Mouse (Mus musculus) cerebellum, adult 11-12 months (tissue): ENCODE measurements at regions not wholly inside any gene's neighbourhood (a gene's known extent, or its start where the extent isn't known, plus 50 kb on each side); places are given as distances from the start of the nearest gene placed in this dataset.

Experiments
- DNase-seq: peaks from one replicate; pipeline ENCODE4 v3.0.0; 2022

DNA sequence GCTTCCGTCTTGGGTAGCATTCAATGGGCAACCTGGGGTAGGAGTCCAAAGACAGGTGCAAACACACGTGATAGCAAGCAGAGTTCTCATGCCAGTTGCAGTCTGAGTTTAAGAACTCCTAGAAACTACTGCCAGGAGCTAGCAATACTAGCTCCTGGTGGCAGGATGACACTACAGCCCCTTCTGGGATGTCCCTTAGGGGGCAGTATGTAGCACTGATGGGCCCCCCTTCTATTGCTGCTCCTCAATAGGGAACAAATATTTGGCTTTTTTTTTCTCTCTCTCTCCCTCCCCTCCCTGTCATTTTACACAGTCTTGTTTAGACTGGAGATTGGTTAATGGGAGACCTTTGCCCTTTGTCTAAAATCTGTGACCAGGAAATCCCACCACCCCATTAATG is 282.2 kb downstream of the Maf start:
- no peak for DNase-seq

GRCm38 (mm10) chr8:115423682-115424081 is 283.9 kb downstream of the Maf start:
- no peak for DNase-seq

DNA sequence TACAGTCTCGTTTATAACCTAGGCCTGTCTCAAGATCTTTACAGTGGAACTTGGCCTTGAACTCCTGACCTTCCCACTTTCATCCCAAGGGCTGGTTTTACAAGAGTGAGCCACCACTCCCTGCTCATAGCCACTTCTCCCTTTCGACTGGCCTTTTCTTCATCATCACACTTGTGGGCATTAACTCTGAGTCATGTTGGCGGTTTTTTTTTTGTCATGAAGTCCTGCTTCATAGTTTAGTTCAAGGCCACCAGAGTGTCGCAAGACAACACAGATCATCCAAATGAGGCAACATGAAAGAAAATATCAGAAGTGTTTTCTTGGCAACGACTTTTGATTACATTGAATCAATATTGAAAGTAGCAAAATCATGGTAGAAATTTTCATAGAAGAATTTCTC is 284.5 kb downstream of the Maf start:
- no peak for DNase-seq

DNA sequence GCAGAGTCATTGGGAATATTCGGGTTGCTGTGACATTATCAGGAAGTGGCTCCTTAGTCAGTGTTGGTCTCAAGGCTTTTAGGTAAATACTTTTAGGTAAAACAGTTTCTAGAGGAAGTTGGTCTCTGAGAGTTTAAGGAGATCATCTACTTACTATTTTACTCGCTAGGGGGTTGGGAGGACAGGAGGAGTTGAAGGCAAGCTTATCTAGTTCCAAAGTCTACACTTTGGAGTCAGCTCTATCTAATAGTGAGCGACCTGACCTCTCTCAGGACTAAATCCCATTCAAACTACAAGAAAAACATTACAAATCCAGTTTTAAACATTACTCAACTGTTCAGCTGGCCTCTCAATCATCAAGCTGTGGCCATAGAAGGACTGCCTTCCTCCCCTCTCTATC is 287.1 kb downstream of the Maf start:
- DNase-seq, result no peak

- no peak for DNase-seq
Measured at GRCm38 (mm10) chr8:115420131-115420530, 287.5 kb downstream of the Maf start.

DNA sequence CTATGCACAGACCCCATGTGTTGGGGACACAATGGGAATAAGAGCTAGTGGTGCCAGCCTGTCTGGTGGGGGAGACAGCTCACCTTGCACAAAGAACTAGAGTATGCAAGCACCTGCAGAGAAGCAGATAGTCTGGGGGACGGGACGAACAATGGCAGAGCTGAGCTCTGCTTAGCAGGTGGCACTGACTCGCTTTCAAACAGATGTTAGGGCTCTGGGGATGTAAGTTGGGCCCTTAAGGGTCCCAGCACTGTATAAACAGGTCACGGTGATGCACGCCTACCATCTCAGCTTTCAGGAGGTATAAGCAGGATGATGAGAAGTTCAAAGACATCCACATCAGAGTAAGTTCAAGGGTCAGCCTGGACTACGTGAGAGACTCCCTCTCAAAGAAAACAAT is 289.5 kb downstream of the Maf start:
- no peak for DNase-seq

GRCm38 (mm10) chr8:115414061-115414473 is 293.5 kb downstream of the Maf start:
- no peak for DNase-seq

DNA sequence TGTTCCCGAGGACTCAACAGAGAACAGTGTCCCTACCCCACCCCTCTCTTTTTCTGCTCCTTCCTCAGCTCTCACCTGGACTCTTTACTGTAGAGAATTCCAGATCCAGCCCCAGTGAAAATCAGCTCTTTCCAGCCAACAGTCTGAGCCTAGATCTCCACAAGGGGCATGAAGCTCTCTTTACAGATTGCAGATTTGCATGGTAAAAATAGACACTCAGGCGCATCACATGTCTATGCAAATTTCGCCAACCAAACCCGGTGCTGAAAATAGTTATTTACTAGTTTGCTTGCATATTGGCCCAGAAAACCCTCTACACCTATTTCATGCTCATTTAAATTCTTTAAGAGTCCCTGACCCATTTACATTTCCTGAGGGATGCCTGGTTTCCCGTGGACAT is 295.8 kb downstream of the Maf start:
- no peak for DNase-seq

- DNase-seq, result no peak
Measured at GRCm38 (mm10) chr8:115411061-115411460, 296.5 kb downstream of the Maf start.

DNA sequence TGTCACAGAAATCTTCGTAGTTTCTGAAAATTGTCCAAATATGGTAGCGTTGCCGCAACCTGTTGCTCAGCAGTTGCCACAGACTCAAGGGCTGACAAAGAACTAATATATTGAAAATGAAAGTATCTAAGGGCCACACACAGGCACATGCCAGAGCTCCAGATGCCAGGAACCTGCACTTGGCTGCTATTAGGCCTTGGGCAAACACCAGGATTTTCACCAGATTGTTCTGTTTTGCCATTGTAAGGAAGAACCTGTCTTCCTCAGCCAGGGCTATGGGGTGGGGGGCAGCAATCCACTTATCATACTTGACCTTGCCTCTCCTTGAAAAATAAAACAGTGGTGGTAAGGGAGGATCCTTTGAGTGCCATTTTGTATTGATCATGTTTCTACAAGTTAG is 297.4 kb downstream of the Maf start:
- DNase-seq, result no peak

DNA sequence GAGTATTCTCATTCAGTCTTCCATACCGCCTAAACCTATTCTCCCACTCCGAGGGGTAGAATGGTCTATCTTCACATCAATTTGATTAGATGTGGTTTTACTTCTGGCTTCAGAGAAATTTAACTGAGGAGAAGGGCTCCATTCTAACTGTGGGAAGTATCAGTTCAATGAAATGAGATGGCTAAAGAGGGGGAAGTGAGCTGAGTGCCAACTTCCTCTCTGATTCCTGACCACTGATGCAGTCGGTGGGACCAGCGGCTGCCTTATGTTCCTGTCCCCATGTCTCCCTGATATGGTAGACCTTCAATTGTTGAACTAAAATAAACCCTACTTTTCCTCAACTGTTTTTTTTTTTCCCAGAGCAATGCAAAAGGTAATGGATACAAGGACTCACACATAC is 300.1 kb downstream of the Maf start:
- DNase-seq, result no peak

DNA sequence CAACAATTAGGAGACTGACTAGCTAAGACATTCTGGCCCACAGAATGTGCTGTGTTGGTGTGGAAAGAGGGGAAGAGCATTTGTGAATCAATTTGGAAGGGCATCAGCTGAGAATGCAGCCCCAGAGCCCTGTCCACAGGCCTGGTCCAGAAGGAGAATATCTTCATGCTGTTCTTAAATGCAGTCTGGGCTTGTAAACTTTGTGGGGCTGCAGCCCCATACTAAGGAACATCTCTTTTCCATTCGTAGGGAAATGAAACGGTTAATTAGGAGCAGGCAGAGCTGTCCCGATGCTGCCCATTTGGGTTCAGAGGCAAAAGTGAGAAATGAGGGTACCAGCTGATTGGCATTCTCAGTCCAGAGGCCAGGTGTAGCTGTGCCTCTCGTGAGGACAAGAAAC is 304.0 kb downstream of the Maf start:
- DNase-seq, result no peak

DNA sequence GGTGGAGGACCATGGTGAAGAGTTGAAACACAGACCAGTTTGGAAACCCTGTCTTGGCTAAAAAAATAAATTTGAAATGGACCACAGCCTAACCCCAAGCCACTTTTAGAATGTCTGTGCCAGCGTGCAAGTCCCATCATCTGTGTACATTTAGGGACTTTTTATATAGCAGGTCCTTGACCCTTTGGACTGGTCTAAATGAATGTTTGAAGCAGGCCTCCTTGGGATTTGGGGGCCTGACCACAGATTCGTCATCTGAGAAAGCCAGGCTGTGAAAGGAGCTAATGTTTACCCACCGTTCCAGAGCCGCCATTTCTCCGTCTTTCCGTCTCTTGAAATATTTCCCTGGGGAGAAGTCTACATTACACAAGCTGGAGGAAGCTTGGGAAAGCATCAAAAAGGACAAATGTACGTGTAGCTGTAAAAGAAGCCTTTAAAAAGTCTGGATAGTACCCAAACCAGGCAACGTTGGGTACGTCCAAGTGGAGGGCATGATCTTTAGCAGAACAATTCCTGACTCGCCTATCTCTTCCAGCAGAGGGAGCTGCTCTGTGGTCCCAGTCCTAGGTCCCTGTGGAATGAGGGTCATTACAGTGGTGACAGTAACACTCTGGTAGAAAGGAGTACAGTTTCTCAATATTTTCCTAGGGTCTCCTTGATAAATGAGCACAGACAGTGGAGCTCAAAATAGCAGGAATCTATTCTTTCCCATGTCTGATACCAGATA is 305.0 kb downstream of the Maf start:
- DNase-seq, result no peak
